Mouse (Mus musculus): ENCODE measurements at regions not wholly inside any gene's neighbourhood (a gene's known extent, or its start where the extent isn't known, plus 50 kb on each side); places are given as distances from the start of the nearest gene placed in this dataset.

DNA sequence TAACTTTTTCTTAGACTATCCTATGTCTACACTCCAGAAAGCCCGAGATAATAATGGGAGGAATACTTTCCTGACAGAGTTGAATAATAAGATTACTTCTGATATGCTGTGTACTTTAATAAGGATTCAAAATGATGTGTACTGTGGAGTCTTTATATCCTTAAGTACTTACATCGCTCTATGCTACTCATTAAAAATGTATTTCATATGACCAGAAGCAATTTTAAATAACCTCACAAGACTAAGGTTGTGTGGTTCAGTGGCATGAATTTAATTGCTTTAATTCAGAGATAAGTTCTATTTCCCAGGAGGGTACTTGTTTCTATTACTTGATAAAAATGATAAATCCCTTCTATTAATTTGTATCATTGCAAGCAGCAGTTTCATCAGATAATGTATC, 352.7 kb upstream of the Tmeff2 start:
- no peak for DNase-seq (ENCODE audit: low spot score in 2 of 2)
- intact Hi-C loops (cut with DNase I): no loop called here

DNA sequence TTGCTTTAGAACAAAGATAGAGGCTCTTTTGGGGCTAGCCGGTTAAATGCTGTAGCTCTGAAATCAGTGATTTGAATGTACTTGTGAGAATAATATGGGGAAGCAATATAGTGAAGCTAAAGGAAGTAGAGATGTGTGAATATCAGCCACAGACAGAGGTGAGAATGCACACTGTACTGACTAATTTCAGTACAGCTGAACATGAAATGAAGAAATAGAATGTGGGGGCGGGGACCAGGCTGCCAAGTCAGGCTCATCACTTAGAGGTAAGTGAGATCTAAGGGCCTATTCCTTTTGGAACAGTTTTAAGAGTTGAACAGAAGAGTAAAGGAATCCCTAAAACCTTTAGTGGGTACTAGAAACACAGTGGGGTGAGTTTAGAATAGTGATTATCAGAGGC, 328.4 kb upstream of the Tmeff2 start:
- intact Hi-C loops (cut with DNase I): no loop called here
- DNase-seq (ENCODE audit: low spot score in 2 of 2): peak; percentile 14 to 33

All from left cerebral cortex, postnatal 14 days (tissue).